Mouse (Mus musculus) ES-Bruce4 (cell line): Measurements from ENCODE around the gene Zfp36l1. TPM values are rescaled to one million over a fixed set of nuclear protein-coding genes. Genes with fewer than 3 reads are reported as not detected.

ENCODE experiments used
- H3K27ac ChIP-seq: 2 replicates; pipeline ENCODE4 v1.5.1; 2012; ENCODE audit warnings: low read length, inconsistent platforms; ENCODE audit not compliant: insufficient read depth
- H3K27me3 ChIP-seq: 2 replicates; pipeline ENCODE4 v1.6.1; 2012; ENCODE audit warnings: mild to moderate bottlenecking, low read length, inconsistent platforms; ENCODE audit not compliant: control insufficient read depth, poor library complexity, insufficient read depth, severe bottlenecking
- H3K36me3 ChIP-seq: 2 replicates; pipeline ENCODE4 v1.6.1; 2012; ENCODE audit warnings: inconsistent platforms, mild to moderate bottlenecking, low read length, moderate library complexity; ENCODE audit not compliant: control insufficient read depth, poor library complexity, insufficient read depth, severe bottlenecking
- H3K4me1 ChIP-seq: one replicate; pipeline ENCODE4 v1.8.1; 2011; ENCODE audit warnings: low read length; ENCODE audit not compliant: control insufficient read depth, insufficient read depth
- H3K4me3 ChIP-seq: 2 replicates; pipeline ENCODE4 v1.5.1; 2011; ENCODE audit warnings: low read depth, mild to moderate bottlenecking, low read length
- H3K9ac ChIP-seq: 2 replicates; pipeline ENCODE4 v1.6.1; 2012; ENCODE audit warnings: low read depth, mild to moderate bottlenecking, inconsistent platforms; ENCODE audit not compliant: poor library complexity, severe bottlenecking
- H3K9me3 ChIP-seq: replicated peaks from 2 replicates; pipeline ENCODE4 v1.6.1; 2012; ENCODE audit warnings: mild to moderate bottlenecking, low read length, inconsistent platforms; ENCODE audit not compliant: control insufficient read depth, poor library complexity, insufficient read depth, severe bottlenecking
- CTCF ChIP-seq: IDR thresholded peaks from one replicate; pipeline ENCODE4 v1.8.1; 2011; ENCODE audit warnings: low read depth, low read length
- EP300 ChIP-seq: IDR thresholded peaks from 2 replicates; pipeline ENCODE4 v1.6.1; 2011; ENCODE audit warnings: low read depth, low read length; ENCODE audit not compliant: insufficient read depth
- POLR2A ChIP-seq: IDR thresholded peaks from one replicate; pipeline ENCODE4 v1.8.1; 2011; ENCODE audit warnings: low read length; ENCODE audit not compliant: insufficient read depth
- polyA plus RNA-seq: library from polyadenylated mRNA; stranded (reverse); fragments of >200 nt; gene quantifications from 2 replicates; pipeline ENCODE4 v1.2.4, GENCODE M21; 2011; ENCODE audit warnings: low read depth; ENCODE audit not compliant: missing spikeins, insufficient read depth, insufficient read length

Zfp36l1 gene
- polyA plus RNA-seq, 1 experiment, result 75.7 TPM

DNA sequence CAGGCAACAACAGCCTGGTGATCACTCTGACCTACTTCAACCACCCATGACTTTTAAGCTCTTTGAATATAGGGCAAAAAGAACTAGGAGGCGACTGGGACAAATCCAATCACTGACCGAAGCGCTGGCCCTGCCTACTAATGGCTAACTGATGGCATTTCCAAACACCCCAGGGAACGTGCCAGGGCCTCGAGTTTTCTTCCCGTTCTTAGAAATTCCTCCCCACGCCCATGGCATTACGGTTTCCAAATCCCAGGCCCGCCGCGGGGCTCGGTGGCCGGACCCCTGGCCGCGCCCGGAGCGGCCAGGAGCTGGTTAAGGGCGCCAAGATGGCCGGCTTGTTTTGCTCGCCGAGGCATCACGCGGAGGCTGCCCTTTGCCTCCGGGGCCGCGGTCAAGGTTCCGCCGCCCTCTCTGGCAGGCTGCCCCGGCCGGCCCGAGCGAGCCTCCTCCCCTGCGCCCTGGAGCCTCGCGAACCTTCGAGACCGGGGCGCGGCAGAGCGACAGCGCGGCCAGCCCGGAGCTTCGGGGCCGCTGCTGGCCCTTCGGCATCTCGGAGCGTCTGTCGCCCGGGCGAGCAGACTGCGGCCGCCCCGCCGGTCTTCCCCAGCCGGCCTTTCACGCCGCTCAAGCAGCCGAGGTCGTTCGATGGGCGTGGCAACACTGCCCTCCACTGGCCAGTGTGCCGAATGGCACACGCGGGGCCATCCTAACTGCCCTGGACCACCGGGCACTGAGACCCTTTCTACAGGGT, 19.6 kb upstream of the Zfp36l1 start:
- Histone ChIP-seq H3K9me3 (no peaks in the 10 kb centered on the region), H3K36me3 (no peaks in the 10 kb centered on the region), H3K27me3 (no peaks in the 10 kb centered on the region), H3K4me1 (peaks cover under 1% of the 10 kb centered on the region), H3K4me3 (peak overlapping the region; percentile 56), H3K27ac (no peak overlapping the region), H3K9ac (peak overlapping the region; percentile 75)
- no peak for TF ChIP-seq POLR2A
- no peak; the same call in 1 of the 2 replicates for TF ChIP-seq EP300
- peak; percentile 90 for TF ChIP-seq CTCF

DNA sequence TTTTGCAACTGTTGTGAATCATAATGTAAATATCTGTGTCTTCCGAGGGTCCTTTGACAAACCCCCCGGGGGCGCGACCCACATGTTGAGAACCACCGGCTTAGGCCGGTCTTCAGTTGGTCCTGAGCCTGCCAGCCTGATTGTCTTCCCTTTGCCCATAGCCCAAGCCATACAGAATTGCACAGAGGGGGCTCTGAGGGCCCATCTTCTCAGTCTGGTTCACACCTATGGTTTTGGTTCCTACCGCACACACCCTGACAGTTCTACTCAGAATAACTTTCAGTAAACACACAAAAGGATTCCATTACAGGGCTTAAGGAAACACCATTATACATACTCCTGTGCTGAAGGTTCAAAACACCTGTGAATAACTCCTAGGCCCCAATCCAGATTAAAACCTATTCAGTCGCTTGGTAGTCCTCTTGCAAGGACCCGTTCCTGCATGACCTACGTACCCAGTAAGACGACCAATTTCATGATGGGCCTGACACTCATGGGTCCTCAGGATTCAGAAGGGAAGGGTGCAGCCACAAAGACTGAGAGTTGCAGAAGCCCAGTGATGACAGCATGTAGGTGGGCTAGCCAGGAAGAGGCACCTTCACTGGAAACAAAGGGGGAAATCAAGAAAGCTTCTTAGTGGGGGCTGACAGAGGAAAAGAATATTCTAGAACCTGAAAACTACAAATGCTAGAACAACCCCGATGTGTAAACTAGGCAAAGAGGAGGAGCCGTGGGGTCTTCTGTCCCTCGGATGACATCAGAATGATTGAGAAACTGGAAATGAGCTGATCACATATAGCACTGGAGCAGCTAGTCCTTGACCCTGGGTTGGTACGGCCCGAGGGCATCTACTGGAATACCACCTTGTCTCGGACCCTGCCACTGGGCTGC, 18.8 kb upstream of the Zfp36l1 start:
- H3K27me3 ChIP-seq, result no peaks in the 10 kb centered on the region
- H3K27ac ChIP-seq, result no peak overlapping the region
- H3K4me3 ChIP-seq, result peak overlapping the region; percentile 56
- TF ChIP-seq CTCF (no peak), EP300 (no peak)
- no peaks in the 10 kb centered on the region for H3K9me3 ChIP-seq
- peaks cover 3% of the 10 kb centered on the region for H3K4me1 ChIP-seq
- no peaks in the 10 kb centered on the region for H3K36me3 ChIP-seq
- H3K9ac ChIP-seq, result peak overlapping the region; percentile 75

DNA sequence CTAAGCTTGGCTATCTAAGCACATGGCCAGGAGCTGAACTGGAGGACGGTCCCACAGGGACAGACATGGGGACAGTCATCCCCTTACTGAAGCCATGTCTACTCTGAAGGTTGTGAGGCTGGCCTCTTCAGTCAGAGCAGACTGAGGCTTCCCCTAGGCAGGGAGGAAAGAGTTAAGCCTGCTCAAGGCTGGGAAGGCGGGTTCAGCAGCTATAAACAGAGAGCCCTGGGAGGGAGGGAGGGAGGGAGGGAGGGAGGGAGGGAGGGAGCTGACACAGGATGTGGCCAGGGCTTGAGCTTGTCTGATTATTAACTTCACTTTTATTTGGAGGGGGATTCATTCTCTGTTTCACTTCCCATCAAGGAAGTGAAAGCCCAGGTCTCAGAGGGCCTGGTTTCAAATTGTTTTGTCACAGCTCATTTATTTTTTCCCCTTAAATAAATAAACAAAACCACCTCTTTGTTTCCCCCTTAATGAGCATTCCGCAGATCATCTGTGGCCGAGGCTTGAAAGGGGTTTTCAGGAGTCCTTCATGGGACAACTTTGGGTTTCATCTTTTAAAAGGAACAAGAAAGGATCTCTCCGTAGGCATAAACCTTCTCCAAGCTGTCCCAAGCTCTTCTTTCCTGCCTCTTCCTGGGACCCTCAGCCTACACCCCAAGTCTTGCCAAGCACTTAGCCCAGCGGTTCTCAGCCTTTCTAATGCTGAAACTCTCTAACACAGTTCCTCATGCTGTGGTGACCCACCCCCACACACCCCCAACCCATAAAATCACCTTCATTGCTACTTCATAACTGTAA, 17.9 kb upstream of the Zfp36l1 start:
- H3K9ac ChIP-seq, result no peak overlapping the region
- peaks cover 3% of the 10 kb centered on the region for H3K4me1 ChIP-seq
- H3K4me3 ChIP-seq, result no peak overlapping the region
- H3K27ac ChIP-seq, result no peak overlapping the region
- H3K9me3 ChIP-seq, result no peaks in the 10 kb centered on the region
- TF ChIP-seq EP300 (no peak), POLR2A (no peak)
- no peaks in the 10 kb centered on the region for H3K27me3 ChIP-seq
- H3K36me3 ChIP-seq, result no peaks in the 10 kb centered on the region

DNA sequence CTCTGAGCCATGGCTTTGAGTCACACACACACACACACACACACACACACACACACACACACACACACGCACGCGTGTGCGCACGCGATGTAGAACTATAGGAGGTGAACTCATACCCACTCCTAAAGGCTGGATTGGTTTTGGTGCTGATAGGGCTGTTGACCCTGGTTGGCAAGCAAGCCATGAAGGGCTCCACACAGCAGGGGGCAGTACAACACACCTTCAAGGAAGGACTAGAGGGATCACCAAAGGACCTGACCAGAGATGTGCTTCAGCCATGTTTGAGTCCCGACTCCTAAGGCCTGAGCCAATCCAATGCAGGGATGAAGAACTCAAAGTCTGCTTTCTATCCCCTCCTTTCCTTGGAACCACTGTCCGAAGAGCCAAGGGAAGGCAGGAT, 16.7 kb upstream of the Zfp36l1 start:
- no peak for TF ChIP-seq POLR2A
- TF ChIP-seq CTCF, result peak; percentile 60
- Histone ChIP-seq H3K4me3 (no peak overlapping the region), H3K9ac (no peak overlapping the region), H3K27ac (no peak overlapping the region), H3K4me1 (peaks cover 3% of the 10 kb centered on the region), H3K9me3 (no peaks in the 10 kb centered on the region), H3K27me3 (no peaks in the 10 kb centered on the region), H3K36me3 (no peaks in the 10 kb centered on the region)

DNA sequence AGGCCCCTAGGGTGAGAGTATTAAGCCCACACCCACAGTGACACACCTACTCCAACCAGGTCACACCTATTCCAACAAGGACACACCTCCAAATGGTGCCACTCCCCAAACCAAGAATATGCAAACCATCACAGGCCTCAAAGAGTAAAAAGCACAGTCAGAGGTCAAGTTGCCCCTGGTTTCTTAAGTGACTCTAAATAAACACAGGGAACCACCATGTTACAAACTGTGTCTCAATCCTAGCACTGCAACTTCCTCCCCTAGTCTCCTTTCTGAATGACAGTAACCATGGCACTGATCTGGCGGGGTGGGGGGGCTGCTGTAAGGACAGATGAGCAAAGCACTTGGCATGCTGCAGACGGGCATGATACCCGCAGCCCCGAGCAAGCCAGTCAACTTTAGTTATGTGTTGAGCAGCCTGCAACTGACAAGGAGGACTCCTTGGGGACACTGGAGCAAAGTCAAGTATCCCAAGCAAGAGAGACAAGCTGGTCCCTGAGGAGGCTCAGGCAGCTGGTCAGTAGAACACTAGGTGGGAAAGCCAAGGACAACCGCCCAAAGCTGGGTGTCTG, 14.5 kb upstream of the Zfp36l1 start:
- H3K9me3 ChIP-seq, result no peaks in the 10 kb centered on the region
- TF ChIP-seq CTCF, result no peak
- TF ChIP-seq POLR2A, result no peak
- TF ChIP-seq EP300, result 0 out of 2 replicates have a peak, but pooled peaks have one; percentile 12
- H3K9ac ChIP-seq, result no peak overlapping the region
- peaks cover 6% of the 10 kb centered on the region for H3K4me1 ChIP-seq
- H3K27ac ChIP-seq, result peak overlapping the region; percentile 8; the same call in 1 of the 2 replicates
- H3K27me3 ChIP-seq, result no peaks in the 10 kb centered on the region
- H3K36me3 ChIP-seq, result no peaks in the 10 kb centered on the region
- H3K4me3 ChIP-seq, result no peak overlapping the region
